Mouse (Mus musculus): ENCODE measurements at regions not wholly inside any gene's neighbourhood (a gene's known extent, or its start where the extent isn't known, plus 50 kb on each side); places are given as distances from the start of the nearest gene placed in this dataset.
"Not testable (repeated sequence)": the region's sequence is repeated elsewhere in the genome, so short reads cannot be mapped to it uniquely, and the experiment has no call there.

- DNase-seq (ENCODE audit: low read depth, low spot score) = not testable (repeated sequence)
These were observed 229.6 kb upstream of the Pld5 start for GRCm38 (mm10) chr1:176504731-176505130.

DNA sequence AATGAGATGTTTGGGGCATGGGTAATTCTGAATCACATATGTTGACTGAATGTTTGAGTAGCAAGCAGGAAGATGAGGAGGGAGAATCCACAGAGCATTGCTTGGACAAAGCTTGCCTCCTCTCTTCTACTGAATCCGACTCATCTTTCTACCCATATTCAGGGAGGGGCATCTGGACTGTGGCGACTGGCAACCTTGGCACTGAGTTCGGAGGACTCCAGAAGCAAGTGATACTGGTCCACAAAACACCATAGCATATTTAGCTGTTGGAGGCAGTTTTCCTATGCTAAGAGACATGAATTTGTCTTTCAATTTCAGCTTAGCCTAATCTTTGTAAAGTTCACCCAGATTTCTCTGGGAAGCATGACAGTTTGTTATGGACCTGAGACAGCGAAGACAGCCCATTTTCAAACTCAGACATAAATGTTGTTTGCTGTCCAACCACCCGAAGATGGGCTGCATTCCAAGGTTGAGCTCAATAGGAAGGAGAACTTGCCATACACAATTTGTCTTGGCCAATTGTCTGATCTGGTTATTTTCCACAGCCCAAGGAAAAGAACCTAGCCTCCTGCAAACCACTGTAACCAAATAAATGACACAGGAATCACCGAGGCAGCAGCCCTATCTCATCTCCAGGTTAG, 224.0 kb upstream of the Pld5 start:
- DNase-seq (ENCODE audit: low read depth, low spot score) = no peak

GRCm38 (mm10) chr1:176468560-176468959, 193.4 kb upstream of the Pld5 start:
- no peak for DNase-seq (ENCODE audit: low read depth, low spot score)

GRCm38 (mm10) chr1:176462125-176462524, 187.0 kb upstream of the Pld5 start:
- no peak for DNase-seq (ENCODE audit: low read depth, low spot score)

DNA sequence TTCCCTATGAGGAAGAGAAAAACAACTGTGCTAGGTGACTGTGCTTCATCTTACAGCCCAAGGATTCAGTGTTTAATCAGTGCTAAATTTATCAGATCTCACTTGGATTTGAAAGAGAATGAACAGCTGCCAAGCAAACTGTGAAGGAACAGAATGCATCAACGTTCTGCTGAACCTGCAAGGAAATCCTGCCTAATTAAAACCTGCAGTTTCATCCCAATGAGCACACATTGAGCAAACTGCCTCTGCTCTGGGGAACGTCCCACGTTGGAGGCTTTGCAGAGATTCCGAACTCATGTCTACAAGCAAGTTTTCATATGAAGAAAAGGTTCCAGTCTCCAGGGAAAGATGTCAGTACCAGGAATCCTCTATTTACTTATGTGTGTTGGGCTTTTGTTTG, 171.6 kb upstream of the Pld5 start:
- DNase-seq (ENCODE audit: low read depth, low spot score) = no peak

- no peak for DNase-seq (ENCODE audit: low read depth, low spot score)
These were observed 168.6 kb upstream of the Pld5 start for GRCm38 (mm10) chr1:176443712-176444111.

DNA sequence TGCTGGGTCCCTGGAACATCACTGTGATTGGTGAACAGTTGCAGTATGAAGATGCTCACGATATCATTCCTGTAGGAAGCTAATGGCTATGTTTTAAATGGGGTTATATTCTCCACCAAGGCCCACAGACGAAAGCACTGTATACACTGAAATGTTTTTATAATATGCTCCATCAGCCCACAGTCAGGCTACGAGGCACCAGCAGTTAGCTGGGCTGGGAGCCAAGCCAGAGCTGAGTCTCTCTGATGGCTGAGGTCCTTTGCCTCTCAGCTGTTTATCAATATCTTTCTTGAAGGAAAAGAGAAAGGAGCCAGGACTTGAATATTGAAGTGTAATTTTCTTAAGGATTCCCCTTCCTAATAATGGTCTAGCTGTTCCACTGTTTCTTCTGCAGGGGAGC, 165.1 kb upstream of the Pld5 start:
- DNase-seq (ENCODE audit: low read depth, low spot score) = no peak

DNA sequence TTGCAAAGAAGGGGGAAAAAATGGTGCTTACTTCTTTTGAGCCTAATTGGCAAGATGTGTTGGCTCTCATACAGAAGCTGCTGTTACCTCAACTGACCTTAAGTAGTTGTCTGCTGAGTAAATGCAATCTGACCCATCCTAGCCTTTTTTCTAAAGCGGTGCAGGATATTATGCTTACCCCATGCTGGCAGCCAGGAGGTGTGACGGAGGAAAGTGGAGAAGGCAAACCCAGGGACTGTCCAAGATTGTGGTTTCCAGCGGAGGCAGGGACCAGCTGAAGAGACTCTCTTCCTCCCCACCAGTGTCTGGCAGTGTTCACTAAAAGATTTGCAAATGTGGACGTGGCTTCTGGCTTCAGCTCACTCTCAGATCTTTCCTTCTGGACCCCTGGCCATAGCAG, 152.7 kb upstream of the Pld5 start:
- no peak for DNase-seq (ENCODE audit: low read depth, low spot score)

DNA sequence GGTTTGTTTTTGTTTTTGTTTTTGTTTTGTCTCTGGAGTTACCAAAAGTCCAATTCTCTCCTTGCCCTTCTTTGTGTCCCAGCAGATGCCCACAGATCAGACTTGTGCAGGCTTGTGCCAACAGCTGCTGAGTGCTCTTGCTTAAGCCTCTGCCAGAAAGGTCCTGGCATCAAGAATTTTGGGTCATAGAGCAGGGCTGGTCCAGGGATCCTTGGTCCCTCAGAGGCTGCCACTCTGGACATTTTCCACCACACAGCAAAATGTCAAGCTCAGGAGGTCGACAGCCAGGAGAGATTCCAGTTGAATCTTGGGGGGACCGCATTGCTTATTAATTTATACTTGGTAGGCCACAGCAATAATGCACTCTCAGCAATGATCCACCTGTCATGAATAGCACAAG, 151.9 kb upstream of the Pld5 start:
- no peak for DNase-seq (ENCODE audit: low read depth, low spot score)

GRCm38 (mm10) chr1:176417251-176417650, 142.1 kb upstream of the Pld5 start:
- no peak for DNase-seq (ENCODE audit: low read depth, low spot score)

GRCm38 (mm10) chr1:176404128-176404527, 129.0 kb upstream of the Pld5 start:
- no peak for DNase-seq (ENCODE audit: low read depth, low spot score)

DNA sequence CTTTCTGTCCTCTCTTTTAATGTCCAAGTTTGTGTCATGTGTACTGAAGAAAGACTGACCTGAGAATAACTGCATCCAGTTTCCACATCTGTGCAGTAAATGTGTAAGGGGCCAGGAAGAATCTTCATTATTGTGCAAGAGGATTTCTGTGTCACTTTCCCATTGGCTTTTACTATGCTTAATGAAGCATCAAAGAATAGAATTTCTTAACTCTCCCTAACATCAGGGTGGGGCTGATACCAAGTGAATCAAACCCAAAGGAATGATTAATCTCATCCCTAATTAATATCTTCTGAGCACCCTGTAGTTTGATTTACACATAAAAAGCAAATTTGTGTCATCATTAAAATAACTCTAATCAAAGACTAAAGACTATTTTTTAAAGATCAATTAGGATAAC, 104.5 kb upstream of the Pld5 start:
- no peak for DNase-seq (ENCODE audit: low read depth, low spot score)

GRCm38 (mm10) chr1:176366900-176367299, 91.8 kb upstream of the Pld5 start:
- DNase-seq (ENCODE audit: low read depth, low spot score) = no peak

DNA sequence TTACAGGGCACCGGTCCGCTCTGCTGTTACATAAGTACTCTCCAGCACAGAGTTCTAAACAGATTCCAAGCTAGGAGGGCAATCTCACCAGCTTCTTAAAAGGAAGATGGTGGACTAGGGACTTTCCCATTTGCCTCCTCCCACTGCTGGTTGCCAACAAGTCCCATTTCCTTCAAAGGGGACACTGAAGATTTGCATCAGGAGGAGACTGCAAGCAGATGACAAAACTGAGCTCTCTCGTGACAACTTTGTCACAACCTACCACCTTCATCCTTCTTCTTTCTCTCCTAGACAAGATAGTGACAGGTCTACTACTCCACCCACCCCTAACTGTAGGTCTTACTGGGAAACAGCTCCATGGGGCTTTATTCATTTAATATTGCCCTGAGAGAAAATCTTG, 85.8 kb upstream of the Pld5 start:
- no peak for DNase-seq (ENCODE audit: low read depth, low spot score)

- DNase-seq (ENCODE audit: low read depth, low spot score) = no peak
These were observed 85.0 kb upstream of the Pld5 start for GRCm38 (mm10) chr1:176359992-176360724.

DNA sequence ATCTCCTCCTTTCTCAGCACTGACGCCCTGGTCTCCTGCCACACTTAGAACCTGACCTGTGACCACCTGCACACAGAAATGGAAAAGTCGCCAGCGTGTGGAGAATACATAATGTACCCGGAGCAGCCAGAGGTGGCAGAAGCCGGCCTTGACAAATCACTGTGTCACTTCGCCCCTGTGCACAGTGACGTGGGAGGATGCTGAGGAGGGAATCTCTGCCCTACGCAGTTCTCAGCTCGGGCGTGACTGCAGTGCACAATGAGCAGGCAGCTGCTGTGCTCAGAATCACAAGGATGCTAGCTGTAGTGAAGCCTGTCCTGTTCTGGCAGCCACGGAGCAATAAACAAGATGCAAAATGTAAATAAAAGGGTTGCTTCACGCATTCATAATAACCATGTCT, 80.2 kb upstream of the Pld5 start:
- no peak for DNase-seq (ENCODE audit: low read depth, low spot score)

DNA sequence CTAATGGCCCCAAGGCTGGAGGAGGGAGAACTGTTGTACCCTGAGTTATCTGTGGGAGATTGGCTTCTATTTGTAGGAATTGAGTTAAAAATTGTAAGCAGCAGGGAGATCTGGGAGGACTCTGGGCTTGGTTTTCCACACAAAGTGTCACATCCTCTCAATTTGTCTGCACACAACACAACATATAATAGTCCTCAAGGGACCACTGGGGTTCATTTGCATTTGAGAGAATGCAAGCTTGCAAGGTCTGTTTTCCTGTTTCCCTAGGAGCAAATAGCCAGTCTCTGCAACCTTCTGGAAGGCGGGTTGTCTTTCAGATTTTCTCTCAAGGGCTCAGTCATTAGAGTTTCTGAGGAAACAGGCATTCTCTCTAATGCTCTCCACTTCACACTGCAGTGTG, 79.8 kb upstream of the Pld5 start:
- no peak for DNase-seq (ENCODE audit: low read depth, low spot score)

DNA sequence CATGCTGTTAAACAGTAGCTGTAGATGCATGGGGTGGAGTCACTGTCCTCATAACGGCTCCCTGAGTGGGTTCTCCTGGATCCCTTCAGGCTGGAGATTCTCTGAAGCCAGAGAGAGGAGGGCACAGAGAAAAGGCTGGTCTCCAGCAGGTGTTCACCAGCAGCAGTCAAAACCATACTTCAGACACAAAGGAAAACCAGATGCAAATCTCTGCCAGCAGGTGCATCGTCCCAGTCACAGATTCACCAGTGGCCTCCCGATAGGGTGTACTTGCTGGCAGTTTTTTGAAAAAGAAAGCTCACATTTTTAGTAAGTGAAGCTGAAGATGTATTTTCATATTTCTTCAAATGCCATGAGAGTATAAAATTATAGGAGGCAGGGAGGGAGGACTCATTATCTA, 77.6 kb upstream of the Pld5 start:
- no peak for DNase-seq (ENCODE audit: low read depth, low spot score)

- no peak for DNase-seq (ENCODE audit: low read depth, low spot score)
These were observed 74.9 kb upstream of the Pld5 start for GRCm38 (mm10) chr1:176349909-176350495.

DNA sequence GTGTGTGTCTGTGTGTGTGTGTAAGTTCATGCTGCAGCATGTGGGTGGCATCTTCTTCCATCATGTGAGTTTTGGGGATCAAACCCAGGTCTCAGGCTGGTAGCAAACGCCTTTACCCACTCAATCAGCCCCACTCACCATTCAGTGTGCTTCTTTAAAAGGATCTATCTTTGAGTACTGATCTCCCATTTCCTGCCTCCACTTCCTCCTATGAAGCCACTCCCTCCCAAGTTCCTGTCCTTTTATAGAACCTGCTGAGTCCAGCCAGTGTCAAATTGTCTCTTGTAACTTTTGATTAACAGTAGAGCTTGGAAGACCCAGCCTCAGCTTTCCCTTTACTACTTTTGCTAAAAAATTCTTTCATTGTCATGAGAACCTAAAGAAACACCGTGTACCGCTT, 73.0 kb upstream of the Pld5 start:
- DNase-seq (ENCODE audit: low read depth, low spot score) = no peak

GRCm38 (mm10) chr1:176331344-176331743, 56.2 kb upstream of the Pld5 start:
- DNase-seq (ENCODE audit: low read depth, low spot score) = no peak
